Mouse (Mus musculus) CD4-positive, CD25-positive, alpha-beta regulatory T cell, adult 2 months (primary cell): ENCODE results near the gene Mmab.
A peak's percentile ranks its signal among the peaks of the same experiment; 100 is the strongest.

Experiments
- DNase-seq: peaks from one replicate; pipeline ENCODE4 v3.0.0-alpha.2; 2012; ENCODE audit warnings: low read depth, low spot score

The Mmab gene

DNA sequence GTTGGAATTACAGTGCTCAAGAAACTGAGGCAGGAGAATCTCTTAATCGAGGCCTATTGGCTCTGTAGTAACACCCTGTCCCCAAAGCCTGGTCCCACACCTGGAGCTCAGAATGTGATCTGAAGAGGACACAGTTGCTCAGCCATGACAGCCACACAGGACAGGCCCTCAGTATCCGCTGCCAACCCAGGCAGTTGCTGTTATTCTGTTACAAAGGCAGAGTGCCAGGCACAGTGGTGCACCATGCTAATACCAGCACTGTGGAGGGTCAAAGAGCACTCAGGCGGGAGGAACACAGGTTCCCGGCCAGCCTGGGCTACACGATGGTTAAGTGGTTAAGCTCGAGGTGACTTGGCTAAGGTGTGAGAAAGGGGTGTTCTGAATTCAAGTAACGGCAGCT lies 14.1 kb downstream of the Mmab start:
- no peak for DNase-seq

DNA sequence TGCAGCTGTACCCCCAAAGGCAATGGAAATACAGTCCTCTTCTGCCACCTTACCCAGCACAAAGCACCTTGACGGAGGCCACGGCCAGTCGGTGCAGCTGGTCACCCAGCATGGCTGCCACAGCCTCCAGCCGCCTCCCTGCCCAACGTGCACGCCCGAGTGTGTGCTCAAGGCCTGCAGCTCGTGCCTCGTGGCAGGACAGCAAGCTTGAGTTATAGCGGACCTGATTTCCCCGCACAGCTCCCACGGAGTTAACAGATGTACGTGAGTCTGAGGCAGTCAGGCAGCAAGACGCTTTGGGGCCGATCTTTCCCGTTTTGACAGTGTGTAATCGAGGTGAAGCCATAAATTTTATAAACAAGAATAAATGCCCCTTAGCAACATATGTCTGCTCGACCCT lies 15.2 kb downstream of the Mmab start:
- DNase-seq = no peak

GRCm38 (mm10) chr5:114426732-114427131 lies 17.1 kb downstream of the Mmab start:
- DNase-seq = no peak

GRCm38 (mm10) chr5:114423961-114424360 lies 19.9 kb downstream of the Mmab start:
- no peak for DNase-seq

- DNase-seq = no peak
Observed at GRCm38 (mm10) chr5:114422591-114422990, 21.3 kb downstream of the Mmab start.

DNA sequence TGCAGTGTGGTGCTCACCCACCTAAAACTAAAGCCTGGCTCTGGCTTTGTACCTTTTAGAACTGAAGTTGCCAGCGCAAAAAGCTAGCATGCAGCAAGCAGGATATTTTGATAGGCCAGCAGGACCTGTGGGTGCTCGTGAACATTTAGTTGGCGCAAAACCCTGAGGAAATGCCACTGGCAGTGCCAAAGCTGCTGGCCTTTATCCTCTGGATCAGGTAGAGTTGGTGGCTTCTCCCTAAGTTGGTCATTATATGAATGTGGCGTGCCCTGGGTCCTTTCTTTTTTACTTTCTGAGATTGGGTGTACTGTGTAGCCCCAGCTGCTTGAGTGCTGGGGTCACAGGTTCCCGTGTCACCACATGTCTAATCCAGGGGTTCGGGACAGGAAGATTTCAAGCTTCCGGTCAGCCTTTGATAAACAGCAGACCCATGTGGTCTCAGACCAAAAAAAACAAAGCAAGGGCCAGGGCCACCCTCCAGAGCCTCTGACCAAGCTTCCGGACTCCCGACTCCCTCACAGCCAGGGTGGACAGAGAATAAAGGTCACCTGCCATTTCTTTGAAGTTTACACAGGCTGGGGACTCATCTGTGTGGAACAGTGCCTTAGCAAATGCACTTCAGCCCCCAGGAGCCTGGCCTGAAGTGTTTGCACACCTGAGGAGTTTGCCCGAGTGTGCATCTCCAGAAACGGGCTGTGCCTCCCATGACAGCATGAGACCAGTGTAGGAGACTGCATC lies 22.1 kb downstream of the Mmab start:
- DNase-seq = no peak

- DNase-seq = peak; percentile 12
Observed at GRCm38 (mm10) chr5:114418541-114418940, 25.3 kb downstream of the Mmab start.

- DNase-seq = no peak
Observed at GRCm38 (mm10) chr5:114416855-114417254, 27.0 kb downstream of the Mmab start.

GRCm38 (mm10) chr5:114415606-114416005 lies 28.3 kb downstream of the Mmab start:
- no peak for DNase-seq

DNA sequence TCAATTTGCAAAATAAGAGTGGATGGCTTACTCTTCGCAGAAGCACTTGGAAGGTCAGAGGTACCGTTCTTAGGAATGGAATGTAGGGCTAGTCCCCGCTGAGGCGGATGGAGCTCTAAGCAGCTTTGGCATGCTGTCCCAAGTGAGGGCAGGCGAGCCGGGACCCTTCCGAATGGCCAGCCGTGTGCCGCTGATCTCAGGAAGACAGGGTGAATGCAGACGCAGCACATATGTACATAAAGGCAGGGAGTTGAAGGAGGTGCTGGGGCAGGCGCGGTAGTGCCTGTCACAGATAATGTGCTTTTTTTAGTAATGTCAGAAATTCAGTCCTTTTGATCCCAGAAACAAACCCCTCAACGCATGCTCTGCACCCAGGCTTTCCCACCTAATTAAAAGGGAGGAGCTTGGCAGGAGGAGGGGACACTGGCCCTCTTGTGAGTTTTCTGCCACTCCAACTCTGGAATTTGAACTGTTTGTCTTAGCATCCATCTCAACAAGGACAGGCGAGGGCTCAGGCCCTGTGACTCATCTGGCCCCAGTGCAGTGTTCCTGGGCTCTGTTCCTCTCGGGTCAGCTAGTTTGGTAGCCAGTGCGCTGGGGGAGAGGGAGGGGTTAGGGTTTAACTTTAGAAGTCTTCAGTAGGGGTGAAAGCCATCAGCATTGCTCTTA lies 30.7 kb downstream of the Mmab start:
- no peak for DNase-seq

- DNase-seq = no peak
Observed at GRCm38 (mm10) chr5:114412361-114412998, 31.4 kb downstream of the Mmab start.

- no peak for DNase-seq
Observed at GRCm38 (mm10) chr5:114410429-114410828, 33.4 kb downstream of the Mmab start.

GRCm38 (mm10) chr5:114408846-114409245 lies 35.0 kb downstream of the Mmab start:
- no peak for DNase-seq

DNA sequence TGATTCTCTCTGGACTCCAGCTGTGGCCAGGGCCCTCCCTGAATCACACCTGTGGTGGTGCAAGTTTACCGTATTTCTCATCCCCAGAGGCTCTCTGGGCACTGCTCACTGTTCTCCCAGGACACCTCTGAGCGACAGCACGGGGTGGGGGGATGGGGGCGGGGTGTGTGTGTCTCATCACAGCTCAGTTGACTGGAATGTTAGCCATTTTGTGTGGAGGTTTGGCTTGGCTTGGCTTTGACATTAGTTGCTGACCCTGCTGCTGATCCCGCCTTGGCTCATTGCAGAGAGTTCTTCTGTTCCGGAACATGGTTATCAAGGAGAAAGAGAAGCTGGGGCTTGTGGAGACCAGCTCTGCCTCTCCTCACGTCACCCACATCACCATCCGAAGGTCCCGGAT lies 36.0 kb downstream of the Mmab start:
- no peak for DNase-seq

DNA sequence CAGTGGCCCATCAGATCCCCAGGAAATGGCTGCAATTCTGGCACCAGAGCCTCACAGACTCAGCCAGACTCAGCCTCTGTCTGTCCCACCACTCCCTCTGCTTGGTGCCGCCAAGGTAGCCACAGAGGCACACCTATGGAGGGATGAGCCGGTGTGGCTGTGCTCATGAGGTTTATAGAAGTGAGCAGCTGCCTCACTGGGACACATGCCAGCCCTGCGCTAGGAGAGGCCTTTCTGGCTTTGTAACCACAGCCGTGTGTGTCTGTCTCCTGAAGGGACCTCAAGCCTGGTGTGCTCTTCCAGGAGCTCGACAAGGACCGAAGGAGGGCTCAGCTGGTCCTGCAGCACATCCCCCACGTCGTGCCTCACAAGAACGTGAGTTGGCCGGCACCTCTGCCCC lies 36.6 kb downstream of the Mmab start:
- DNase-seq = no peak

- no peak for DNase-seq
Observed at GRCm38 (mm10) chr5:114406592-114406991, 37.3 kb downstream of the Mmab start.

DNA sequence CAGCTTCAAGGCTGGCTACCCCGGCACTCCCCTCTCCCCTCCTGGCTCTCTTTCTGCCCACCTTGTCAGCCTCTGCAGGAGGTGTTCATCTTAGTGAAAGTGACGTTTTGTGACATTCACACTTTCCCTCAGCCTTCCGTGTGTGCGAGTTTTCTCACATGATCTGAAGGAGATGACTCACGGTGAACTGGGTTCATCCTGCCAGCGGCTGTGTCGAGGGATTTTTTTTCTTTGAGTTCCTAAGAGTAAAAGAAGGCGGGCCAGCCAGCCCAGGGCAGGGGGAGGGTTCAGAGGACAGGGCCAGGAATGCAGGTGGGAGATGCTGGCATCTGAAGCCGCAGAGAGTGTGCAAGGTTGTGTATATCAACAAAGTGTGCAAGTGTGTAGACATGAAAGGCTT lies 50.7 kb downstream of the Mmab start:
- no peak for DNase-seq

DNA sequence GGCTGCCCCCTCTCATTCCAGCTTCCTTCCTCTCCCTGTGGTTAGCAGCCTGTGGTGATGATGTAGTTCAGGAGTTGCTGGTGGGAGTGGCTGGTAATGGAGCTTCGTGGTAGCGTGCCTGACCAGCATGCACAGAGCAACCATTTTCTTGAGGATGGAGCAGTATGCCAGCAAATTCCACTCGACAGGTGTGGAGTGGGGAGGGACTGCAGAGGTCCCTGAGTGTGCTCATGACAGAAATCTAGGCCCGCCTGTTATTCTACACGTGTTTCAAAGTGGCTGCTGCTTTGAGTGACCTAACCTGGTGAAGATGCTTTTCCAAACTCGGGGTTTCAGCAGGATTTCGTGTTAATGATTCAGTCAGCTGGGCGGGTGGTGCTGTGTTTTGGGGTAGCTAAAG lies 59.4 kb downstream of the Mmab start:
- no peak for DNase-seq

DNA sequence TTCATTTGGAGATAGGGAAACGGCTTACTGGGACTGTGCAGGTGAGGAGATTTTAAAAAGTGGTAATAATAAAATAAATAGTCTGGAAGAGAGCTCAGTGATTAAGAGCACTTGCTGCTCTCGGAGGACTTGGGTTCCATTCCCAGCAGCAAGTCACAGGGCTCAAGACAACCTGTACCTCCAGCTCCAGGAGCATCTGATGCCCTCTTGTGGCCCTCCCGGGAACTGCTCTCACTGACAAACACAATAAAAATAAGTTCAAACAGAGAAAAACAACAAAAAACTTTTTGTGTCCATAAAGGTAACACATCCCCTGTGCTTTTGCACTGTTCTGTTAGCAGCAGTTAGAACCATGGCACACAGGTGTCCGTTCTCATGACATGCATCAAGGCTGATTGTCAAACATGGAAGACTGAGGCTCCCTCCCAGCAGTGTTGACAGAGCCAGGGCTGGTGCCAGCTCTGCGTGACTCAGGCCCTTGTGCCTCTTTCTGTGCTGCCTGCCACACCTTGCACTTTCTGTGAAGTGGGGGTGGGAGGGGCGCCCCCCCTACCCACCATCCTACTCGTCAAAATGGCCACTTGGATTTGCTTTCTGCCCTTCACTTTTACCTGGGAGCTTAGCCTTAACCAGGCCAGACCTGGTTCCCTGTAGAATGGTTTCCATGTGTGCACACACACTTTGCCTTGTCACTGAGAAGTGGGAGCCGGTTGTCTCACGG lies 60.5 kb downstream of the Mmab start:
- peak; percentile 81 for DNase-seq
